Mouse (Mus musculus): ENCODE measurements around the gene Gm21976.

DNA sequence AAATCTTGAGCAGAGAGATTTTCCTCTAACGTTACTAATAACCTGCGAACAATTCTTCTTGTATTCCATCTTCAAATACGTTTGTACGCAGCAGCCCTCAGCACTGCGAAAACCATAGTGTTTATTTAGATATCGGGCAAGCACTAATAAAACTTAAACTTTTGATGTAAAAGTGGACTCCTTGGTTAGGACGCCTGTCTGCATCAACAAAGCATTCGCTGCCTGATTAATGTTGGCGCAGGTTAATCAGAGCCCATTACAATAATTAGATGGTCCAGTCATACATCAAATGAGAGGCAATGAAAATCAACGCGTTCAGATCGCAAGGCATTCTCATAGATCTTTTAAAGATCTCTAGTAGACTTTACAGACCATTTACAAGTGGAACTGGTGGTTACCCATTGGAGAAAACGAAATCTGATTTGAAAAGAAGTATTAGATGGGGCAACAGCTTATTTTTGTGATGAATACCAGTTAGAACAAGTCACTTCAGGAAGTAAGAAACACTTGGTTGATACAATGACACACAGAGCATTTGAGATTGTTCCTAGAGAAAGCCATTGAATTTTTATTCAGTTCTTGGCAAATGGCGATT lies 72.8 kb downstream of the Gm21976 start:
- TF ChIP-seq FLI1 (IDR thresholded peaks at IDR 0.05; ENCODE audit: low read length) (no peak), GATA1 (IDR thresholded peaks at IDR 0.05; ENCODE audit: borderline replicate concordance, low read length) (no peak)
